Mouse (Mus musculus) erythroblast, embryonic 14.5 days (primary cell): ENCODE data around the gene a.

Experiments used
- GATA1 ChIP-seq: IDR thresholded peaks from 2 replicates; pipeline ENCODE4 v1.6.1; 2012; ENCODE audit warnings: low read length, inconsistent platforms, mixed read lengths
- TAL1 ChIP-seq: IDR thresholded peaks from 3 replicates; pipeline ENCODE4 v1.6.1; 2012; ENCODE audit warnings: low read length, inconsistent platforms, mixed read lengths

- TF ChIP-seq TAL1 (no peak), GATA1 (no peak)
Observed at GRCm38 (mm10) chr2:155039956-155040355, 248.8 kb downstream of the a start.
